Mouse (Mus musculus): ENCODE measurements around the gene Rhbdd2.

DNA sequence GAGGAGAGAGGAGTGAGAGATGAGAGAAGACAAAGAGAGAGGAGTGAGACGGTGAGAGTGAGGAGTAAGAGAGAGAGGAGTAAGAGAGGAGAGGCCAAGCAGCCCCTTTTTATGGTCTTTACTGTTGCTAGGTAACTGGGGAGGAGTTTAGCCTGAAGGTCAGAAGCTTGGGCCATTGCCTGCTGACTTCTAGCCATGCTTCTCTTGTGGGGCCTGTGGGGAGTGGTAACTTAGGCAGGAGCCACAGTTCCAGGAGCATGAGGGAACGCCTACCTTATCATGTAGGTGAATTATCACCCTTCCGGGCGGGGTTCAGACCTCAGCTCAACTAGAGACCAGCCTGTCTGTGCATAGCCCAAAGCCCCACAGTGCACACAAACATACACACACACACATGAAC lies 22.6 kb upstream of the Rhbdd2 start:
- no peak for TF ChIP-seq USF1 (IDR thresholded peaks at IDR 0.05; ENCODE audit: low read depth, low read length)
- TF ChIP-seq MXI1 (IDR thresholded peaks at IDR 0.05; ENCODE audit: low read depth, low read length), result no peak
- no peak for TF ChIP-seq SIN3A (IDR thresholded peaks at IDR 0.05; ENCODE audit: low read length)
- no peak for TF ChIP-seq POLR2A (IDR thresholded peaks at IDR 0.05; ENCODE audit: low read depth, low read length)
- TF ChIP-seq MYC (IDR thresholded peaks at IDR 0.05; ENCODE audit: low read depth, low read length), result no peak
- no peak for TF ChIP-seq EP300 (IDR thresholded peaks at IDR 0.05; ENCODE audit: low read length)
- no peak for TF ChIP-seq CHD1 (IDR thresholded peaks at IDR 0.05; ENCODE audit: low read depth, low read length)
- TF ChIP-seq TCF12 (IDR thresholded peaks at IDR 0.05; ENCODE audit: low read depth, low read length), result no peak
- TF ChIP-seq CTCF (conservative IDR thresholded peaks at IDR 0.05 in 1 of 2, IDR thresholded peaks at IDR 0.05 in 1 of 2; ENCODE audit: low read depth in 2 of 2, low read length in 2 of 2), result no peak
- no peak for TF ChIP-seq CHD2 (IDR thresholded peaks at IDR 0.05; ENCODE audit: low read length)
- TF ChIP-seq GABPA (IDR thresholded peaks at IDR 0.05; ENCODE audit: insufficient replicate concordance, low read depth, low read length), result no peak
- no peak for TF ChIP-seq MEF2A (IDR thresholded peaks at IDR 0.05; ENCODE audit: borderline replicate concordance, low read depth, low read length)
- TF ChIP-seq MAZ (IDR thresholded peaks at IDR 0.05; ENCODE audit: low read depth, low read length), result no peak
